Mouse (Mus musculus) splenic B cell, adult 2 months (primary cell): ENCODE data around the gene Fbxw4.

Source experiments
- DNase-seq: peaks from one replicate; pipeline ENCODE4 v3.0.0-alpha.2; 2011; ENCODE audit warnings: low read depth, low spot score
- H3K27me3 ChIP-seq: 2 replicates; pipeline ENCODE4 v1.6.1; 2012; ENCODE audit warnings: mild to moderate bottlenecking, low read length, moderate library complexity, mixed read lengths; ENCODE audit not compliant: control insufficient read depth, poor library complexity, insufficient read depth, severe bottlenecking
- H3K36me3 ChIP-seq: 2 replicates; pipeline ENCODE4 v1.6.1; 2012; ENCODE audit warnings: mild to moderate bottlenecking, low read length, moderate library complexity, mixed read lengths; ENCODE audit not compliant: control insufficient read depth, poor library complexity, insufficient read depth, severe bottlenecking

Fbxw4 gene

GRCm38 (mm10) chr19:45535929-45536328, 124.2 kb downstream of the Fbxw4 start:
- Histone ChIP-seq H3K27me3 (no peaks in the 10 kb centered on the region), H3K36me3 (no peaks in the 10 kb centered on the region)
- DNase-seq, result no peak

- DNase-seq, result no peak
- Histone ChIP-seq H3K36me3 (no peaks in the 10 kb centered on the region), H3K27me3 (no peaks in the 10 kb centered on the region)
Observed at GRCm38 (mm10) chr19:45535214-45535735, 124.8 kb downstream of the Fbxw4 start.

- H3K36me3 ChIP-seq, result no peaks in the 10 kb centered on the region
- DNase-seq, result no peak
- H3K27me3 ChIP-seq, result no peaks in the 10 kb centered on the region
Observed at GRCm38 (mm10) chr19:45533617-45534016, 126.5 kb downstream of the Fbxw4 start.

- Histone ChIP-seq H3K27me3 (no peaks in the 10 kb centered on the region), H3K36me3 (no peaks in the 10 kb centered on the region)
- DNase-seq, result no peak
Observed at GRCm38 (mm10) chr19:45531554-45531953, 128.6 kb downstream of the Fbxw4 start.

GRCm38 (mm10) chr19:45530200-45530995, 129.7 kb downstream of the Fbxw4 start:
- H3K36me3 ChIP-seq, result no peaks in the 10 kb centered on the region
- H3K27me3 ChIP-seq, result no peaks in the 10 kb centered on the region
- DNase-seq, result peak; percentile 15

- H3K36me3 ChIP-seq, result no peaks in the 10 kb centered on the region
- H3K27me3 ChIP-seq, result no peaks in the 10 kb centered on the region
- DNase-seq, result no peak
Observed at GRCm38 (mm10) chr19:45529294-45529693, 130.8 kb downstream of the Fbxw4 start.
